Mouse (Mus musculus): ENCODE results near the gene Tbc1d10a.
"Not testable (repeated sequence)": the region's sequence is repeated elsewhere in the genome, so short reads cannot be mapped to it uniquely, and the experiment has no call there.

The Tbc1d10a gene

GRCm38 (mm10) chr11:4184251-4184952, 2.2 kb upstream of the Tbc1d10a start:
- DNase-seq = no peak

GRCm38 (mm10) chr11:4185480-4185879, 1.1 kb upstream of the Tbc1d10a start:
- DNase-seq = not testable (repeated sequence)

- DNase-seq = no peak
These were observed 720 bp downstream of the Tbc1d10a start for GRCm38 (mm10) chr11:4187318-4187700.

- no peak for DNase-seq
These were observed 2.6 kb downstream of the Tbc1d10a start for GRCm38 (mm10) chr11:4189182-4189581.

GRCm38 (mm10) chr11:4190677-4191076, 4.1 kb downstream of the Tbc1d10a start:
- no peak for DNase-seq

GRCm38 (mm10) chr11:4192757-4193156, 6.2 kb downstream of the Tbc1d10a start:
- DNase-seq = no peak

GRCm38 (mm10) chr11:4193420-4193819, 6.8 kb downstream of the Tbc1d10a start:
- DNase-seq = no peak

- DNase-seq = no peak
These were observed 9.0 kb downstream of the Tbc1d10a start for GRCm38 (mm10) chr11:4195597-4196031.

GRCm38 (mm10) chr11:4196636-4197035, 10.0 kb downstream of the Tbc1d10a start:
- DNase-seq = no peak

GRCm38 (mm10) chr11:4197691-4198090, 11.1 kb downstream of the Tbc1d10a start:
- DNase-seq = no peak

GRCm38 (mm10) chr11:4201981-4202700, 15.6 kb downstream of the Tbc1d10a start:
- no peak for DNase-seq

- DNase-seq = peak; percentile 25
These were observed 16.6 kb downstream of the Tbc1d10a start for GRCm38 (mm10) chr11:4202995-4203704.

- peak; percentile 69 for DNase-seq
These were observed 17.1 kb downstream of the Tbc1d10a start for GRCm38 (mm10) chr11:4203705-4204074.

GRCm38 (mm10) chr11:4205097-4205655, 18.6 kb downstream of the Tbc1d10a start:
- no peak for DNase-seq

- no peak for DNase-seq
These were observed 19.4 kb downstream of the Tbc1d10a start for GRCm38 (mm10) chr11:4205951-4206350.

GRCm38 (mm10) chr11:4206563-4206962, 20.0 kb downstream of the Tbc1d10a start:
- peak; percentile 61 for DNase-seq

- no peak for DNase-seq
These were observed 21.1 kb downstream of the Tbc1d10a start for GRCm38 (mm10) chr11:4207655-4208054.

- peak; percentile 50 for DNase-seq
These were observed 23.0 kb downstream of the Tbc1d10a start for GRCm38 (mm10) chr11:4209556-4209955.

- DNase-seq = no peak
These were observed 24.2 kb downstream of the Tbc1d10a start for GRCm38 (mm10) chr11:4210786-4211185.

GRCm38 (mm10) chr11:4213107-4213506, 26.5 kb downstream of the Tbc1d10a start:
- DNase-seq = no peak

- DNase-seq = no peak
These were observed 28.0 kb downstream of the Tbc1d10a start for GRCm38 (mm10) chr11:4214572-4214971.

- no peak for DNase-seq
These were observed 28.5 kb downstream of the Tbc1d10a start for GRCm38 (mm10) chr11:4215061-4215460.

GRCm38 (mm10) chr11:4216248-4217000, 29.8 kb downstream of the Tbc1d10a start:
- no peak for DNase-seq
